Mouse (Mus musculus) liver, embryonic 14.5 days (tissue): Measurements from ENCODE around the gene Cldn9. TPM values are rescaled to one million over a fixed set of nuclear protein-coding genes. Genes with fewer than 3 reads are reported as not detected.

ENCODE experiments used
- ATAC-seq: fragments of 200-750 bp; cut with Nextera tagmentation; 2 replicates; pipeline ENCODE4 v1.8.0; 2017; ENCODE audit warnings: moderate number of reproducible peaks, mild to moderate bottlenecking, moderate library complexity; ENCODE audit not compliant: insufficient read depth
- DNase-seq, 3 experiments: peaks; one replicate each; pipeline ENCODE4 v3.0.0-alpha.2; 2012 to 2013; ENCODE audit warnings: low read depth in 3 of 3, low spot score in 3 of 3
- H3K27ac ChIP-seq: fragments of 300-500 bp; sonication (generic); 2 replicates; pipeline ENCODE4 v1.5.1; 2014; ENCODE audit warnings: moderate library complexity, mild to moderate bottlenecking, control low read depth, inconsistent platforms
- H3K27me3 ChIP-seq: fragments of 300-500 bp; sonication (generic); 2 replicates; pipeline ENCODE4 v1.6.1; 2014; ENCODE audit warnings: mild to moderate bottlenecking, low read length, moderate library complexity; ENCODE audit not compliant: control insufficient read depth, insufficient read depth
- H3K36me3 ChIP-seq: fragments of 300-500 bp; sonication (generic); replicated peaks from 2 replicates; pipeline ENCODE4 v1.6.1; 2014; ENCODE audit warnings: low read depth; ENCODE audit not compliant: control insufficient read depth, insufficient read depth
- H3K4me1 ChIP-seq, 2 experiments: fragments of 200-500 bp in 1 of 2; fragments of 300-500 bp in 1 of 2; sonication (generic) in 1 of 2; replicated peaks; 2 replicates each; pipeline ENCODE4 v1.6.1; 2012 to 2014; ENCODE audit warnings: antibody characterized with exemption in 1 of 2, inconsistent platforms in 1 of 2, low read length in 1 of 2; ENCODE audit not compliant: control insufficient read depth in 2 of 2, insufficient read depth in 2 of 2
- H3K4me2 ChIP-seq: fragments of 300-500 bp; sonication (generic); 2 replicates; pipeline ENCODE4 v1.6.1; 2014; ENCODE audit warnings: low read depth, mild to moderate bottlenecking, control low read depth, moderate library complexity
- H3K4me3 ChIP-seq, 2 experiments: fragments of 200-500 bp in 1 of 2; fragments of 300-500 bp in 1 of 2; sonication (generic) in 1 of 2; 2 replicates each; pipeline ENCODE4 v1.5.1; 2012 to 2014; ENCODE audit warnings: low read depth in 2 of 2, low read length in 2 of 2, mild to moderate bottlenecking in 2 of 2, control low read depth in 1 of 2, inconsistent platforms in 1 of 2, moderate library complexity in 1 of 2; ENCODE audit not compliant: insufficient read depth in 1 of 2
- H3K9ac ChIP-seq: fragments of 300-500 bp; sonication (generic); replicated peaks from 2 replicates; pipeline ENCODE4 v1.6.1; 2014; ENCODE audit warnings: mild to moderate bottlenecking, control low read depth, moderate library complexity
- H3K9me3 ChIP-seq: fragments of 300-500 bp; sonication (generic); 2 replicates; pipeline ENCODE4 v1.6.1; 2016; ENCODE audit warnings: low read length, mixed read lengths; ENCODE audit not compliant: control insufficient read depth
- CTCF ChIP-seq: IDR thresholded peaks from 2 replicates; pipeline ENCODE4 v1.5.1; 2016; ENCODE audit warnings: antibody characterized with exemption, low read depth, control low read depth
- EP300 ChIP-seq: IDR thresholded peaks from 2 replicates; pipeline ENCODE4 v1.6.1; 2016; ENCODE audit warnings: antibody characterized with exemption, low read depth
- WGBS: fragments of 180-500 bp; shearing (Covaris S2); extraction: QIAGEN DNeasy Blood & Tissue Kit; methylation state at CpG from one replicate; pipeline ENCODE4 v1.1.7; 2014; ENCODE audit not compliant: insufficient replicate concordance; 5-methylcytosine and 5-hydroxymethylcytosine counted together
- polyA plus RNA-seq, 2 experiments: library from polyadenylated mRNA; depleted of rRNA in 1 of 2; stranded (reverse) in 1 of 2; unstranded in 1 of 2; fragments of >200 nt; fragmentation: Nextera tagmentation in 1 of 2; extraction: Ambion mirVana in 1 of 2; gene quantifications; 2 replicates each; pipeline versions ENCODE4 v1.2.1 to v1.2.3; 2012 to 2014

Cldn9 gene
- polyA plus RNA-seq, 2 experiments: 0.04 TPM; not detected in 1

- Histone ChIP-seq H3K27ac (no peak overlapping the region), H3K4me1 (peaks cover 5 to 16% of the 10 kb centered on the region in 2 experiments), H3K4me2 (peak overlapping the region; percentile 81; the same call in 1 of the 2 replicates), H3K9me3 (no peaks in the 10 kb centered on the region), H3K9ac (no peak overlapping the region), H3K4me3 (peak overlapping the region in 1 of 2 experiments; percentile 57; a peak in 2 of 4 replicates), H3K36me3 (no peaks in the 10 kb centered on the region), H3K27me3 (peaks cover 44% of the 10 kb centered on the region)
- 10% methylated on average over 15 of the region's 15 CpGs for WGBS
- no peak for DNase-seq
- TF ChIP-seq EP300: no peak
- TF ChIP-seq CTCF: peak; percentile 29
- ATAC-seq: no peak
These were observed 8.1 kb downstream of the Cldn9 start for GRCm38 (mm10) chr17:23675564-23676281.

- Histone ChIP-seq H3K27me3 (peaks cover 38% of the 10 kb centered on the region), H3K27ac (no peak overlapping the region), H3K9ac (no peak overlapping the region), H3K9me3 (no peaks in the 10 kb centered on the region), H3K4me1 (peaks cover 5 to 16% of the 10 kb centered on the region in 2 experiments), H3K4me3 (no peak overlapping the region), H3K36me3 (no peaks in the 10 kb centered on the region), H3K4me2 (no peak overlapping the region)
- 31% methylated on average over 5 of the region's 5 CpGs for WGBS
- ATAC-seq: no peak
- TF ChIP-seq EP300 (no peak), CTCF (no peak)
- DNase-seq: no peak
These were observed 8.7 kb downstream of the Cldn9 start for GRCm38 (mm10) chr17:23675127-23675526.

- 38% methylated on average over 9 of the region's 9 CpGs for WGBS
- Histone ChIP-seq H3K27ac (no peak overlapping the region), H3K9me3 (no peaks in the 10 kb centered on the region), H3K4me2 (peak overlapping the region; percentile 61), H3K27me3 (peaks cover 30% of the 10 kb centered on the region), H3K9ac (peak overlapping the region; percentile 31), H3K4me3 (peak overlapping the region; percentile 64 to 82), H3K4me1 (peaks cover 5 to 16% of the 10 kb centered on the region in 2 experiments), H3K36me3 (no peaks in the 10 kb centered on the region)
- TF ChIP-seq EP300: no peak
- no peak for ATAC-seq
- no peak for DNase-seq
These were observed 9.4 kb downstream of the Cldn9 start for GRCm38 (mm10) chr17:23674271-23674952.

- H3K4me3 ChIP-seq: peak within 1 kb of the TSS; percentile 64 to 82
- H3K9ac ChIP-seq: peak within 1 kb of the TSS; percentile 36
- H3K27me3 ChIP-seq: peaks cover 22% of the 10 kb centered on the region
- no peak for TF ChIP-seq EP300
- no peak for TF ChIP-seq CTCF
- H3K4me2 ChIP-seq: peak within 1 kb of the TSS; percentile 61
- ATAC-seq: peak; percentile 95
- peaks cover 5 to 16% of the 10 kb centered on the region in 2 experiments for H3K4me1 ChIP-seq
- H3K27ac ChIP-seq: no peak within 1 kb of the TSS
- no peaks in the 10 kb centered on the region for H3K9me3 ChIP-seq
- WGBS: under 1% methylated on average over 45 of the region's 45 CpGs
- no peaks in the 10 kb centered on the region for H3K36me3 ChIP-seq
- DNase-seq: peak; percentile 85 to 91 (median 88)
These were observed 10.3 kb downstream of the Cldn9 start, which contains the start of the genes Hcfc1r1 and Thoc6 for GRCm38 (mm10) chr17:23673424-23674073. Gene Hcfc1r1 (plus strand): TSS chr17:23673596. Gene Thoc6 (minus strand): TSS chr17:23673882.
